Mouse (Mus musculus) erythroblast, embryonic 14.5 days (primary cell): ENCODE measurements around the gene Foxa2. TPM values are rescaled to one million over a fixed set of nuclear protein-coding genes. Genes with fewer than 3 reads are reported as not detected.

ENCODE experiments used
- H3K27me3 ChIP-seq: 2 replicates; pipeline ENCODE4 v1.6.1; 2012; ENCODE audit warnings: inconsistent platforms; ENCODE audit not compliant: control insufficient read depth
- H3K36me3 ChIP-seq: 2 replicates; pipeline ENCODE4 v1.6.1; 2012; ENCODE audit warnings: mild to moderate bottlenecking, inconsistent platforms; ENCODE audit not compliant: control insufficient read depth
- H3K4me1 ChIP-seq: 2 replicates; pipeline ENCODE4 v1.6.1; 2012; ENCODE audit warnings: inconsistent platforms; ENCODE audit not compliant: control insufficient read depth
- H3K4me3 ChIP-seq: replicated peaks from 2 replicates; pipeline ENCODE3; 2012; ENCODE audit warnings: moderate library complexity, mild to moderate bottlenecking, inconsistent platforms
- H3K9me3 ChIP-seq: 2 replicates; pipeline ENCODE4 v1.6.1; 2012; ENCODE audit warnings: low read length, inconsistent platforms, mixed read lengths; ENCODE audit not compliant: control insufficient read depth
- GATA1 ChIP-seq: IDR thresholded peaks from 2 replicates; pipeline ENCODE4 v1.6.1; 2012; ENCODE audit warnings: low read length, inconsistent platforms, mixed read lengths
- TAL1 ChIP-seq: IDR thresholded peaks from 3 replicates; pipeline ENCODE4 v1.6.1; 2012; ENCODE audit warnings: low read length, inconsistent platforms, mixed read lengths
- polyA plus RNA-seq: library from polyadenylated mRNA; stranded (reverse); fragments of >175 nt; gene quantifications from 2 replicates; pipeline ENCODE4 v1.2.3, GENCODE M21; 2012

The Foxa2 gene
- polyA plus RNA-seq, 1 experiment, result not detected

DNA sequence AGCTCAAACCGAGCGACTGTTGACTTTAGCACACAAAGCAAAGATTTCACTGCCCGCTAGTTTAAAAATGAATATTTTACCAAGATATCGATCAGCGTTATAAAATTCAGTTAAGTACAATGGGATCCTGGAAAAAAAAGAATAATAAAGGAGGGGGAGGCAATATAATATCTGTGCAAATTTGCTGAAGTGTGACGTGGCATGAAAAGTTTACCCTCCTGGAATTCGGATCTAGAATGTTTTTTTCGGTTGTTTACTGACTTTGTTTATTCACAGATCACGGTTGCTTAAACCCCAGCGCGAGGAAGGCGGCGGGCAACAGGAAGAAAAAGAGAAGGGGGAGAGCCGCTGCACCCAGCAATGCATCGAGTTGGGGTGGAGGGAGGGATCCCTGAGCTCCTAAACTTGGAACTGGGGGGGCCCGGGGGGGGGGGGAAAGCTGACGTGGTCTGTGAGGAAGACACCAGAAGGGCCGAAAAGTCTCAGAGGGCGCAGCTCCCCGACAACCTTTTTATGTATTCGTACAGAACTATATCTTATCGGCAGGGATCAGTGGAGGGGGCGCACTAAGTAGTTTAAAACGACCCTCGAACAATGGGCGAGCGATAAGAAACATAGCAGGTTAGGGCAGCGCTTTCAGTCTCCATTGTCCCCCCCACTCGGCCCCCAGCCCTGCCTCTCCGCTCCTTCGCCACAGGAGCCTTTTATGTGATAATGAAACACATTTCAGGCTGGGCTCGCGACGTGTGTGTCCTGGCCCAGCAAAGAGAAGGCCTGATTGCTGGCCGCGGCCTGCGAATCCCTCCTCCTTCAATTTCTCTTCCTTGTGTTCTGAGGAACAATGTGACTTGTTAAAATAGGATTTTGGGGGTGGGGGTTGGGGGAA, 6.3 kb downstream of the Foxa2 start:
- TF ChIP-seq TAL1 (no peak), GATA1 (no peak)
- Histone ChIP-seq H3K9me3 (no peaks in the 10 kb centered on the region; the same call in 1 of the 2 replicates), H3K27me3 (peaks cover 95% of the 10 kb centered on the region), H3K4me1 (no peaks in the 10 kb centered on the region), H3K4me3 (peak overlapping the region; percentile 53), H3K36me3 (no peaks in the 10 kb centered on the region; the same call in 1 of the 2 replicates)

DNA sequence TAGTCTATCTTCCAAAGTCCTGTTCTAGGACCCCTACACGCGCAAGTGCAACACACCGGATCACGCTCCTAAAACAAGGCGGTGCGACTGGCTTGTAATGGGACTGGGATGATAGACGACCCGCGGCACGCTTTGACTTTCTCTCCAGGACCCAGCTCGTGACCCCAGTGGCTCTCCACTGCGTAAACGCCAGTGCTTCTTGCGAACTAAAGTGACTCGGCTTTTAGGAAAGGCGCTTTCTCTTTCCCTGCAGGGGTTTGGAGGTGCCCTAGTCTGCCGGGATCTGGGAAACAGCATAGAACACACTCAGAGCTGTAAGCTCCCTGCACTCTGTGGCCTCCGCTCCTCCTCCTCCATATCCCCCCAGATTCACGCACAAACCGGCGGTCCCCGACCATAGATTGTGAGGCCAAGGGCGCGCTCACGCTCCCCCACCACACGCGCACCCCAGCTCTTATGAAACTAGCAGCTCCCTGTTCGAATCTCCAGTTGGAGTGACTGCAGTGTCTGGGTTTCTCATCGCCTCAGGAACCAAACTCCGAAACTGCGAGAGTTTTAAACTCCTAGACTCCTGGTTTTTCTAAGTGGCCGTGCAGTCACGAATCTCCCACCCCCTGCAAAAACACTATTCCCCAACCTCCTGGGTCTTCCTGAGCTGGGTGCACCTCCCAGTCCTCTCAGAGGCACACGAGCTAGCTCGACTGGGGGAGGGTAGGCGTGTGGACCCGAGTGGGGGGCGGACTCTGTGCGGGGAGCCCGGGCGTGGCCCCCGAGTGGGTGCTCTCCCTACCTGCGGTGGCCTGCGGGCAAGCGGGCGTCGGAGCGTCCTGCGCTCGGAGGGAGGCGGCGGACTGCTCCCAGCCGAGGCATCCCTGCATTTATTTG, 7.2 kb downstream of the Foxa2 start:
- peak overlapping the region; percentile 53 for H3K4me3 ChIP-seq
- no peaks in the 10 kb centered on the region; the same call in 1 of the 2 replicates for H3K36me3 ChIP-seq
- peaks cover 92% of the 10 kb centered on the region for H3K27me3 ChIP-seq
- no peak for TF ChIP-seq TAL1
- TF ChIP-seq GATA1, result no peak
- no peaks in the 10 kb centered on the region; the same call in 1 of the 2 replicates for H3K9me3 ChIP-seq
- H3K4me1 ChIP-seq, result no peaks in the 10 kb centered on the region

DNA sequence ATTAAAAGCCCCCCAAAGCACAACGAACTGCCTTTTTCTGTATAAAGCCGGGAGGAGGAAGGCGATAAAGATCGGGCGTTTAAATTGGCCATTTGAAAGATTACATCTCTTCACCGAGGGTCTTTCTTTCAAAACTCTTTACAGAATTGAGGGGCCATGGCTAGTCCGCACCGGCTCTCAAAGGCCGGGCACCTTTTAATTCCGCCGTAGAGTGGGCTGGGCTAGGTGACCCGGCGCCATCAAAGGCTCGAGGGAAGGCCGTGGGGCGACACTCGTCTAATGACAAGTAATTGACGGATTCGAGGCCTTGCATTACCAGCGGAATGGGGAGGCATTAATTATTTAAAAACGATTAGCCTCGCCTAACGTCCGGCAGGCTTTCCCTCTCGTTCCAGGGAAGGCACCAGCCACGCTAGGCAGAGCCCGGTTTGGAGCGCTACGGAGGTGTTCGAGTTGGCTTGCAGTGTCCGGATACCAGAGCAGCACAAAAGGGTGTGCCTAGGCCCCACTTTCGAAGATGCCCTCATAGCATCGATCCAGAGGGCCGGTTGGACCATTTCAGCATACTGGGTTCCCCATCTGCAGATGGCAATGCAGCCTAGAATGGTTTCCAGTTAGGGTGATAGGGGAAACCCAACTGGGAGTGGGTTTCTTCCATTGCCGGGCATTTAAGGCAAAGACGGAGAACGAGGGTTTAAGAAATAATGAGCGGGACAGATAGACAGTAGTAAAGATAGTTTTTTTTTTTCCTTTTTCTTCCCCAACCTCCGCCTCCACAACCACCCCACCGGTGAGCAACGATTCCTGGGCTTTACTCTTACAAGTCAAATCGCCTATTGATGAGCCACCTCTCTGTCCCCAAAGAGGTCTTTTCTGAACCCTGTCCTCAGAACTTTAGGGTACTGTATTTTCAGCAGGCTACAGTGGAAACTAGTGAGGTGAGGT, 8.1 kb downstream of the Foxa2 start:
- Histone ChIP-seq H3K27me3 (peaks cover 90% of the 10 kb centered on the region), H3K36me3 (no peaks in the 10 kb centered on the region; the same call in 1 of the 2 replicates), H3K4me1 (no peaks in the 10 kb centered on the region), H3K9me3 (no peaks in the 10 kb centered on the region; the same call in 1 of the 2 replicates), H3K4me3 (peak overlapping the region; percentile 53)
- no peak for TF ChIP-seq TAL1
- TF ChIP-seq GATA1, result no peak

DNA sequence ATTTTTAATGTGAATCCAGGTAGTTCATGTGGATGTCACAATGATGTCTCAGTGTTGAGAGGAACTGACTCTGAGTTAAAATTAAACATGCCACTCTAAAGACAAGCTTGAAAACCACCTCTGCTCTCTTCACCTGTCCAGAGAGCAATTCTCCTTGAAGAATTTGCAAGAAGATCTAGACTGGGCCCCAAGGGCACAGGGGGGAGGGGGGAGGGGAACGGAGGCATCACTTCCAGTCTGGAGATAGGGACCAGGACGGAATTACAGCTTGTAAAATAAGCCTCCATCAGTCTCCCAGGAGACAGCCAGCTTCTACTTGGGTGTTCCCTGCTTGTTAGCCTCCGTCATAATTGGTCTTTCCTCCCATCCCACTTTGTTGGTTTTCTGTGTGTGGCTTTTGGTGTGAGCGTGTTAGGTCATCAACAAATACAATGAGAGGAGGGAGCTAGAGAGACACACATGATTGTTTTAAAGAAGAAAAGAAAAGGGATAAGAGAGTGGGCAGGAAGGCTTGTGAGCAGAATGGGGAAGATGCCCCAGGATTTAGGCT, 10.1 kb downstream of the Foxa2 start:
- peaks cover 84% of the 10 kb centered on the region for H3K27me3 ChIP-seq
- TF ChIP-seq GATA1, result no peak
- TF ChIP-seq TAL1, result no peak
- no peaks in the 10 kb centered on the region for H3K4me1 ChIP-seq
- H3K4me3 ChIP-seq, result no peak overlapping the region
- no peaks in the 10 kb centered on the region; the same call in 1 of the 2 replicates for H3K9me3 ChIP-seq
- no peaks in the 10 kb centered on the region for H3K36me3 ChIP-seq

DNA sequence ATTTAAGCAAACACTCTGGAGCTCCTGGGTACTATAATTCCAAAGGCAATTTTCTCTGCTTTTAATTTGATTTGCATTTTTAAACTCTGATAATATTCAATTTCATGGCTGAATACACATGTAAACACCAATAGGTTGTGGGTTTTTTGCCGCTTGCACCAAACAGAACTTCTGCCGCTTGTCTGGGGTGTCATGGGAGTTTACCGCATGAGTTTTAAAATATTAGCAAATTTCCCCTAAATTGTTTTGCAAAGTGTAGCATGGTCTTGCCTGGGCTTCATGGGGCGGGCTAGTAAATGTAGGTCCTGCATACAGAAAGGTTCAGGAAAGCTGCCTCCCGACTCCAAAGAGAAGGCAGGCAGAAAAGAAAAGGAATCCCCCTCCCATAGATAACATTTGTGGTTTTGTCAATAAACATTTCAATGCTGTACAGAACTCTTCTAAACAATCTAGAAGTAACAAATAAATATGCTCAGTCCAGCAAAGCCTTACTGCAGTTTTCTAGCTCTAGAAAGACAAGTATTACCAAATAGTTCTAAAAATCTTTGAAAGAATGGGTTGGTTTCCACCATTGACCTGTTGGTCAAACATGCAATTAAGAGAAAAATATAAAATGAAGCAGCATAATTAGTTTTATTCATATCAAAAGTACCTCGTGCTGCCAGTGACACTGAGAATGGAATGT, 15.6 kb downstream of the Foxa2 start:
- H3K9me3 ChIP-seq, result no peaks in the 10 kb centered on the region
- TF ChIP-seq TAL1 (no peak), GATA1 (no peak)
- H3K4me1 ChIP-seq, result no peaks in the 10 kb centered on the region
- H3K4me3 ChIP-seq, result no peak overlapping the region
- H3K36me3 ChIP-seq, result no peaks in the 10 kb centered on the region
- H3K27me3 ChIP-seq, result peaks cover 55% of the 10 kb centered on the region

DNA sequence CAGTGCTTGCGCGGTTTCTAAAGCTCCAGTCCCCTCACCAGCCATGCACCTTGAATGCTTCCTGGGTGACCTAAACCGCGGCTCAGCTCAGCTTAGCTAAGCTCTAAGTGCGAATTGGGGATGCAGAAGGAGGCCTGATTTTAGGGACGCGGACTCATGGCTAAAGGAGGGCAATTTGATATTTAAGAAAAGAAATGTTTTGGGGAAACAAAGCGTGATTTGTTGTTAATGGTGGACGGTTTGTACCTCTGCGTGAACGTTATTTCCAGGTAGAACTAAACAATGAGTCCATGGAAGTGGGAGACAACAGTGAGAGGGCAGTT, 16.2 kb downstream of the Foxa2 start:
- no peaks in the 10 kb centered on the region for H3K9me3 ChIP-seq
- no peak overlapping the region for H3K4me3 ChIP-seq
- H3K27me3 ChIP-seq, result peaks cover 54% of the 10 kb centered on the region
- H3K36me3 ChIP-seq, result no peaks in the 10 kb centered on the region
- no peaks in the 10 kb centered on the region for H3K4me1 ChIP-seq
- TF ChIP-seq TAL1 (no peak), GATA1 (no peak)

DNA sequence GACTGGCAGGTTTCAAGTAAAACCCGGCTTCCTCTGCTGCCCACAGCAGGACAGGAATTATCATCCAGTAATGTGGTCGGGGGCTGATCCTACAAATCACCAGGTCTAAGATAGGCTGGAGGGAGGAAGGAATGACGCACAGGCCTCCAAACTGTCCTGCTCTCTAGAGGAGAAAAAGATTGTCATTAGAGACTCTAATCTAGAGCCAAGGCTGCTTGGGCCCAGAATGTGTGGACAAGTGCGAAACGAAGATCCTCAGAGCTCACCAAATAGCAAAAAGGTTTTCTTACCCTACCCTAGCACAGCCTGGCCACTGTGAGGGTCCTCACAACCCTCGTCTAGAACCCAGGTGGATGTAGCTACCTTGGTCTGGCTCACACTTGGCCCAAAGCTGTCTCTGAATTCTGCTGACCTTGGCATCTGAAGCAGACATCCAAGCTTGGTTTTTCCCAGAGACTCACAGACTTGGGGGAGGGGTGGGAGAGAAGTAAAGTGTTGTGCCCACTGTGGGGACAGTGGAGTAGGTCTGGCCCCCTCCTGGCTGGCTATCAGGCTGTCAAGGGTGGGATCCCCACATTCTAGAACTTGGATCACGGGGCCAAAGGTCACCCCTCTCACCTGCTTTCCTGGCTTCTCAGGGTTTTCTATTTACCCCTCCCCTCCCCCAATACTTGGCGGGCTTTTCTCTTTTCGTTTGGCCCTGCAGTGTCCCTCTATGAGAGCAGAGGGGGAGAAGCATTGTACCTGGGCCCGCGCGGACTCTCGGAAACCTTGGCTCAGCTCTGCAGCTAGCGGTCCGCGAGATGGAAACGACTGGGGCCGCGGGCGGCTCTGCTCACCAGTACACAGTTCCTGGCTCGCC, 16.8 kb downstream of the Foxa2 start:
- TF ChIP-seq GATA1 (no peak), TAL1 (no peak)
- Histone ChIP-seq H3K4me1 (no peaks in the 10 kb centered on the region), H3K4me3 (no peak overlapping the region), H3K27me3 (peaks cover 51% of the 10 kb centered on the region), H3K36me3 (no peaks in the 10 kb centered on the region), H3K9me3 (no peaks in the 10 kb centered on the region)
